Mouse (Mus musculus) erythroid progenitor cell, adult 5-6 weeks (primary cell): ENCODE measurements around the gene Tmem132c. TPM values are rescaled to one million over a fixed set of nuclear protein-coding genes. Genes with fewer than 3 reads are reported as not detected.

Source experiments
- ATAC-seq: replicated peaks from 2 replicates; pipeline ENCODE4 v1.8.0; 2016; ENCODE audit warnings: moderate number of reproducible peaks, mild to moderate bottlenecking, moderate TSS enrichment, inconsistent platforms; ENCODE audit not compliant: poor library complexity, low FRiP score, severe bottlenecking
- total RNA-seq, 2 experiments: library from RNA; stranded (forward) in 1 of 2; stranded (reverse) in 1 of 2; fragments of 150-400 nt in 1 of 2; fragments of 186-747, 209-891 nt in 1 of 2; gene quantifications; 2 replicates each; pipeline versions ENCODE4 v1.2.3 to v1.2.4; 2015 to 2017; ENCODE audit warnings: low replicate concordance in 2 of 2

Tmem132c gene
- total RNA-seq, 2 experiments from 2014 or later = not detected

DNA sequence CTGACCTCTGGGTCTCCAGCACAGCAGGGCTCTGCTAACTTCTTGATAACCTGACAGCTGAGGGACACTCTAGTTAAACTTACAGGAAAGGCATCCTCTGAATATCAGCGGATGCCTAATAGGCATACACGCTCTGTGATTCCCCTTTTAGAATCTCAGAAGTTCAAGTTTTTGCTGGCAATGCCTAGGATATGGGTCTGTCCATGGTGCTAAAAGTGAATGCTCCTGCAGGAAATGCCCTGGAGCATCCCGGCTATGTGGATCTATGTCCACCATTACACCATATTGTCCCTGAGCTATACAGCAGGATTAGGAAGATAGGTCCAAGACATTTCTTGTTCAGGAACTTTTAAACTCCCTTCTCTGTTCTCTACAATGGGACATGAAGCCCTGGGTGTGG is 319.5 kb downstream of the Tmem132c start:
- no peak for ATAC-seq

DNA sequence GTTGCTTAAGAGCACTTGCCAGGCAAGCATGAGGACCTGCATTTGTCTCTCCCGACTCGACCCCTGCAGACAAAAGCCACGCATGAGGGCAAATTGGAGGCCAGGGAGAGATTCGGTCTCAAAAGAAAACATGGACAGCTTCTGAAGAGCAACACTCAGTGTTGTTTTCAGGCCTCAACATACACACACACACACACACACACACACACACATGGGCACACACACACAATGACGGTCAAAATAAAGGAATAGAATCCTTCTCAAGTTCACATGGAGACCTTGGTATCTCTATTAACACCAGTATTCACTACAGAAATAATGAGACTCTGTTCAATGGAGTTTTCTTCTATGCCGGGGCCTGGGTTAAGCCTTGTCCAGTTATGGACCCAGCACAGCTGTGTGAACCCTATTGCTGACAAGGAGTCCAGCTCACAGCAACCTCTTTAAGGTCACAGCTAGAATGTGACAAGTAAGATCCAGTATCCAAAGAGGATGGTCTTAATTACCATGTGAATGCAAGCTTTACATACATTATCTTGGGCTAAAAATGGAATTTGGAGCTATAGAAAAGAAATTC is 325.6 kb downstream of the Tmem132c start:
- ATAC-seq = no peak

DNA sequence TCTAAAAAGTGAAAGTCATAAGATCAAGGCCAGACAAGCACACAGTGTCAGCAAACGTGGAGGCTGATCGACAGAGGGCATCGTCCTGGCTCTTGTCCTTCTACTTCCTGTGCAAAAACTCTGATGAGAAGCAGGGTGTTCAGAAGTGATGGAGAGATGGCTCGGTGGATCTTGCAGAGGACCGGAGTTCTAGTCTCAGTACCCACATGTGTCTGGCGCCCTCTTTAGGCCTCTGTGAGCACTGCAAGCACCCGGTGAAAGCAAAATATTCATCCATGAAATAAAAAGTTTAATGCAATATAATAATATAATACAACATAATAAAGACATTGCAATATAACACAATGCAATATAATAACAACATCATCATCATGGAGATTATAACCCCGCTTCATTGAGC is 335.8 kb downstream of the Tmem132c start:
- no peak for ATAC-seq

DNA sequence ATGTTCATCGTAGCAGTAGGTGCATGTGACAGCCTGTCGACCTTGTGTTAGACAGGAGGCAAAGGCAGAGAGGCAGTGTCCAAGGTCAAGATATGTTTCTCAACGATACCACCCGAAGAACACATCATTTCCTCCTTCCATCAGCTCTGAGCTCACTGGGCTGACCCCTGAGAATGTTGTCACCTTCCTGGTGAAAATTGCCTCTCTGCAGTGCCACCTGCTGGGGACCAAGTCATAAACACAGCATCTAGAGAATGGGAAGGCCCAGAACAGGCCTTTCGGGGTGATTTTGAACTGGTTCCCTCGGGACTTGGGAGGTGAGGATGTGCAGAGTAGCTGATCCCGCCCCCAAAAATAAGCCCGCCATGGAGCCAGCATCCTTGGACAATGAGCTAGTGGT is 342.1 kb downstream of the Tmem132c start:
- no peak for ATAC-seq

DNA sequence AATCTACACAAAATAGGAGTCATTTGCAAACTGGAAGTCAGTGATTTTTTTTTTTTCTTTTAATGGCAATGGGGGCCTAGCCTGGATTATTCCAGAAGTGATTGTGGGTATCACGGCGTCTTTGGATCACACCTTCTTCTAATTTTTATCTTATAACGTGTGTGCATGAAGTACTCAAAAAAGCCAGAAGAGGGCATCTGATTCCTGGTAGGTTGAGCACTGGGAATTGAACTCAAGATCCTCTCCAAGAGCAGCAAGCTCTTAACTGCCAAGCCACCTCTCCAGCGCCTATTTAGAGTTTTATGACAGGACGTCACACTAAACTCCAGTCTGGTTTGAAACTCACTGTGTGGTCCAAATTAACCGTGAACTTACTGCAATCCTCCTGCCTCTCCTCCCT is 346.2 kb downstream of the Tmem132c start:
- no peak for ATAC-seq

DNA sequence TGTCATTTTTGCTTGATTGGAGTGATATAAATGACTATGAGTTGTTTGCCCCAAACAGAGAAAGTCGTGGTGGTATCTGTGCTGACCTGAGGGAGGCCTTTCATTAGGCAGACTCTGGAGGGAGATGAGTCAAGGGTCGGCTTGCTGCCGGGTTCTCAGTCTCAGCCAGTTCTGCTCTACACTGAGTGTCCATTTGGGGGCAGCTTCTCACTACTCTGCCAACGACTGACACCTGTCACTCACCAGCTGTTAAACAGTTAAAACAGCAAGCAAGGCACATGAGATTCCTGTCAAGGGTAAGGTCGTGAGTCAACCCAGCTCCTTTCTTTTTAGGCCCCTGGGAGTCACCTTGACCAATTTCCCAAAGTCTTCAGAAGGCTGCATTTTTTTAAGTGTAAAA is 350.8 kb downstream of the Tmem132c start:
- ATAC-seq = no peak

DNA sequence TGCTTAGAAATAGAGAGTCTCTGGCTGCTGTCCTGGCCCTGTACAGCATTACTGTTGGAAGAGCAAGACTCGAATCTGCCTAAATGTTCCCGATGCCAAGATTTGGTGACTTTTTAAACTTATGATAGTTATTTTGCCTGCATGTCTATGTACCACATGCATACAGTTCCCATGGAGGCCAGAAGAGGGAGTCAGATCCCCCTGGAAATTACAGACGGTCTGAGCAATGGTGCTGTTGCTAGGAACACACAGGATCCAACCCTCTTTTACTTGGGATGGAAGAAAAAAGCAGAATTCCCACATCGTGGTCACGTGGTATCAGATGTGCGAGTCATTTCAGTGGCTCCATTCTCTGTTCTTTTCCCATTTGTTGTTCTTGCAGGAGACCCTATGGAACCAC is 351.2 kb downstream of the Tmem132c start:
- no peak for ATAC-seq

DNA sequence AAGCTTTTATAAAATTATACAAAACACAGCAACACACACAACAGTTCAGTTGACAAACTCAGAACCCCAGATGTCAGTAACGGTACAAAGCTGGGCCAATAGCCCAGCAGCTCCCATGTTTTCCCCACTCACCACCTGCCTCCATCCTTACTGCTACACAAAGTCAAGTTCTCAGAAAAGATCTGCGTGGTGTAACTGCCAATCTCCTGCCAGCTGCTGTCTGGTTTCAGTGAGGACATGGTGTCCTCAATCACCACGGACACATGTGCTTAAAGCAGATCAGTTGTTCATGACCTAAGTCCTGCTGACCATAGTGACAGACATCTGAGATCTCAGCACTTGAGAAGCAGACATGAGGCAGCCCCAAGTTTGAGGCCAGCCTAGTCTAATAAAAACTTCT is 354.1 kb downstream of the Tmem132c start:
- no peak for ATAC-seq

DNA sequence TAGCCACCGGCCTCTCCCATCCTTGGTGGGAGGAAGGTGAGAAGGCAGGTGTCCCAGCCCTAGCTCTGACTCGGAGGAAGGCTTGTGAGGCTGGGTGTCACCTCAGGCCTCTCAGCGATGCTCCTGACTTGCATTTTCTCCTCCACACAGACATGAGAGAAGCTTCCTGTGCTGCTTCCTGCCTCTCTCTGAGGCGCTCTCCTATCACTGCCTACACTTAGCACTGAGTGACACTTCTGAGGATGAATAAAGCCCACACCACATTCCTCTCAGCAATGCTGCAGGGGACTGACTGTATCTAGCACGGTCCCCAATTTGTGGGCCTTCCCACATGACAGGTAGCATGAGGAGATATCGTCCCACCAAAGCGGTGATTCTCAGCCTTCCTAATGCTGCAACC is 355.3 kb downstream of the Tmem132c start:
- no peak for ATAC-seq

DNA sequence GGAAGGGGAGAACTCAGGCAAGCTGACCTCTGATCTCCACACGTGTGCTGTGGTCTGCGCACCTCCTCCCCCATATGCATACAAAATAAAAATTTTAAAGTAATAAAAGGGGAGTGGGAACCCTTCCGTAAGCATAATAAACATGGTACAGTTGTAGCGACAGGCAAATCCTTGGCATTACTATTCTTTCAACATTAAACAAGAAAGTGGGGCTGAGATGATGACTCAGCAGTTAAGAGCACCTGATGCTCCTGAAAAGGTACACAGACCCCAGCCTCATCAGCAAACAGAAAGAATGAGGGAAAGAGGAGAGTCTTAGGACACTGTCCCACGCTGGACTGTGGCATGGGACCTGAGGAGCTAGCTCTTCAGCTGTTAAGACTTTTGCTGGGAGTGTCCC is 361.4 kb downstream of the Tmem132c start:
- ATAC-seq = no peak

DNA sequence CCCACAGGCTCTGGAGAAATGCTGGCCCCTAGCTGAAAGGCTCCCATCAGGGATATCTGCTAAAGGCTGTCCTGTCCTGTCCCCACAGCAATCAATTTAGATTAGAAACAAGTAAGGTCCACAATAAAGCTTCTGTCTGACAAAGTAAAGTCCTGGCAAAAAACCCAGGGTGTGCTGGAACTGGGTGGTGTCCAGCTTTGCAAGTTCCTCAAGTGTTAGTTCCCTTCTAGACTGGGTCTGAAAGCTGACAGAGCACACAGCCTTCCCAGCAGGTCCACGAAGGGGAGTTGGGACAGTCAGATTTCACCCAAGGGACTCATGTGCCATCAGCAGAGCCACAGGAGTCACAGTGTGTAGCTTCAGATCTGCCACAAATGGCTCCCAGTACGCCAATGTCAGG is 365.9 kb downstream of the Tmem132c start:
- ATAC-seq = no peak

DNA sequence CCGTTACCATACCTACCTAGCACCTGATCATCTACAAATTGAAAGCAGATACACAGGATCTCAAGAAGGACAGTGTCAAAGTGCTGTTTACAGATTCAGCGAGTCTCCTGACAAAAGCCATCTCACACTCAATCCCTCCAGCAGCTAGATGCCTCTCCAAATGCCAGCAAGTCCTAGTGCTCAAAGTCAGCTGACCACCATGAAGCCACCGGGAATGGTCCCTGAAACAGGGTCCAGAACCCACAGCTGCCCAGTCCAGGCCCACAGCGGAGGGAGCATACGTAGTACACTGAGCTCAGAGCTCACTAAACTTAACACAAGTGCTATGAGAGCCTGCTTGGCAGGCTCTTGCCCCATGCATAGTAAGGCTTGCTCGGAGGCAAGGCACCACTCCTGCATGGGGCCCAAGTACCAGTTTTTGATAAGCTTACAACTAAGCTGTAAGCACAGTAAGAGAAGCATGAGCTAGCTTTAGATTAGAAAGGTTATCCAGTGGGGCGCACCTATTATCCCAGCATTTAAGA is 367.6 kb downstream of the Tmem132c start:
- no peak for ATAC-seq

DNA sequence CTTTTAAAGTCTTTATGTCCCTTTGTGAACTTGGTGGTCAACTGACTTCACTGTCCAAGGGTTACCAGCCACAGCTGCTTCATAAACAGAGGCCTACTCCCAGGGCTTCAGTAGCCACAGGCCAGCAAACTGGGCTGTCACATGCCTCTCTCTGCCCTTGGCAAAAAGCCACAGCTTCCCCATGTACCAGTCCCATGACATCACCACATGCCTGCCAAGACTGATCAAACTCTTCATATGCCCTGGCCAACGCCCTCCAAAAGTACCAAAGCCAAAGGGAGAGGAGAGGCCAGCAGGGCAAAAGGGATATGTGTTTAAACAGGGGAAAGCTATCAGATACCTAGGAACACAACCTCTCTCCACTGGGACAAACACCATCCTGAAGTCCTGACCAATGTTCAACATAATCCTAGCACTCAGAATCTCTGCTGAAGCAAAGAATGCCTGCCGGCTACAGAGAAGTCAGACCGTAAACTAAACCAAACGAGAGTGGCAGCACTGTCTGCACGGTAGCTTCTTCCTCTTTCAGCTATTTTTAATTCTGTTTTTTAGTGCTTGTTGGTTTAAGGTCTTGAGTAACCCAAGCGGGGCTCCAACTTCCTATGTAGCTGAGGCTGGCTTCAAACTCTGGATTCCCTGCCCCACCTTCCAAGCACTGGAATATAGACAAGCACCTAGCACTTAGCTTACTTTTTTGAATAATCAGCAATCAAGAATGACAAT is 369.3 kb downstream of the Tmem132c start:
- ATAC-seq = peak; percentile 64; the same call in 1 of the 2 replicates

DNA sequence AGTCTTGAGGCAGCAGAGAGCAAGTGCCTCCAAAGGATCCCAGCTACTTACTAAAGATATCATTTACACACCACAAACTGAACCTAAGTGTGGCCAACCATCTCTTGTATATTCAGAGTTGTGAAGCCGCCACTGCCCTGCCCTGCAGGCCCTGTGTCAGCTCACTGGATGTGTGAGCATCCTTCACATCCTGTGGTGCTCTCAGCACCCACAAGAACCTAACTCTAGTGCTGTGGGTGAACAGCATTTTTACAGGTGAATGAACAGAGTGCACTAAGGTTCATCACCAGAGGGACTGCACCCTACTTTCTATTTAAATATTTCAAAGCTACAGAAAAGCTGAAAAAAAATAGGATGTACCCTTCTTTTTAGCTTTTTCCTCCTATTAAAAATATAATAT is 370.3 kb downstream of the Tmem132c start:
- ATAC-seq = no peak

DNA sequence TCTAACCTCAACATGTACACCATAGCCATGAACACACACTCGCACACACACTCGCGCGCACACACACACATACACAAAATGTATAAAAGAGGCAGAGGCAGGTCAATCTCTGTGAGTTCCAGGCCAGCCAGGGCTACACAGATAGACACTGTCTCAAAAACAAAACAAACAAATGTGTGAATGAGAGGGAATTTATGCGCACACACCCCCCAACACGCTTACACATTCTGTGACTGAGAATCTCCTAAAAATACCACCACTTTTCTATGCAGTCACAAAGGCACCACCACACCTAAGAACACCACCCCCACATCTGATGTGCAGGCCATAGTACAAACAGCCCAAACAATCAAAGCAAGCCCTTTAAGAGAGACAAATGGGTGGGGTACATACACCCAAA is 370.8 kb downstream of the Tmem132c start:
- no peak for ATAC-seq
